Mouse (Mus musculus) T-helper 2 cell (primary cell): ENCODE data around the gene Ube3b.

Experiments used
- in situ Hi-C: fragments of 300-600 bp; cut with MboI, MseI; formaldehyde crosslinking; loops from one replicate; pipeline ENCODE4 v1.15.1; 2025; ENCODE audit warnings: high pct_unique_total_duplicates

Ube3b gene

DNA sequence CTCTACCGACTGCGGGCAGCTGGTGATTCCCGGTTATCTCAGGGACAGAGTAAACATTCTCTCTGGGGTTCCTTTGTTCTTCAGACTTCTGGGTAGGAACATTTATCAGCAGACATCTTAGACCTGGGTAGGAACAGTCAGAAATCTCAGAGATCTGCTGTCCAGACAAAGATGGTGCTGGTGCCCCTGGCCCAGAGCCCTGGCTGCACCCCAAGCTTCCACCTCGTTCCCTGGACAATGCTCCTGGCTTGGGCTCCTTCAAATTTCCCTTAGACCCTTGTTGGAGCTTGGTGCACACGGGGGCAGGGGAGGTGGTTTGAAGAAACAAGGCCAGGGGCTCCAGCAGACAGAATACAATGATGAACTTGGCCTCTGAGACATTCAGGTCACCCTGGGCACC, 42.2 kb downstream of the Ube3b start:
- in situ Hi-C loops = no loop called here

DNA sequence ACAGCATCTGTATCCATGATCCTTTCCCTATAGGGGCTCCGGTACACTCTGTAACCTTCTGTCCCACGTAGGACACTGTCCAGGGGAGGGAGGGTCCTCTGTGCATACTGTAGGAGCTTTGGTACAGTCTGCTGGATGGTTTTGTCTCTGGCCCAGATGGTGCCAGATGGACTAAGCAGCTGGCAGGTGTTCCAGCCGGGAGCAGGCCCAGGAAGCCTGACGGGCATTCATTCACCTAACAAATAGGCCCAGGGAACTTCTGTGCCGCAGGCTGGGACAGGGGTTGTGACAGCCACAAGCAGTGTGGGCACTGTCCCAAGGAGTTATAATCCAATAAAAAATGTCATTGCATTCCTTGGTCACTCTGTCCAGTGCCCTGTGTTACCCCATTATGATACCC, 43.6 kb downstream of the Ube3b start:
- in situ Hi-C loops = no loop called here

DNA sequence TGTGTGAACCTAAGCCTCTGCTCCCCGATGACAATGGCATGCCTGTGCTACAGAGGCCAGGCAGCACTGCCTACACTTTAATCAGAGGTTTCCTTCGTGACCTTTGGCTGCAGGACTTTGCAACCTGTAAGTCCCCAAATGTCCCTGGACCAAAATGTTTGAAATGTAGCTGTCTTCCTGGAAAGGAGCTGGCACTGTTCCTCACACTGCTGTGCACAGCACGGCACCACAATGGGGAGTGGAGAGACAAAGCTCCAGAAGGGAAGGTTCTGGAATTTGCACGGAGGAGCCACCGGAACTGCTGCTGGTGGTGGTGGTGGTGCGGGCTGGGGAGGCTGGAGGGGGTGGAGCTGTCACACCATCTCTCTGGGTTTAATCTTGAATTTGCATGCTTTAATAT, 46.3 kb downstream of the Ube3b start:
- in situ Hi-C loops = no loop called here

DNA sequence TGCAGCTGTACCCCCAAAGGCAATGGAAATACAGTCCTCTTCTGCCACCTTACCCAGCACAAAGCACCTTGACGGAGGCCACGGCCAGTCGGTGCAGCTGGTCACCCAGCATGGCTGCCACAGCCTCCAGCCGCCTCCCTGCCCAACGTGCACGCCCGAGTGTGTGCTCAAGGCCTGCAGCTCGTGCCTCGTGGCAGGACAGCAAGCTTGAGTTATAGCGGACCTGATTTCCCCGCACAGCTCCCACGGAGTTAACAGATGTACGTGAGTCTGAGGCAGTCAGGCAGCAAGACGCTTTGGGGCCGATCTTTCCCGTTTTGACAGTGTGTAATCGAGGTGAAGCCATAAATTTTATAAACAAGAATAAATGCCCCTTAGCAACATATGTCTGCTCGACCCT, 48.2 kb downstream of the Ube3b start:
- in situ Hi-C loops = no loop called here

DNA sequence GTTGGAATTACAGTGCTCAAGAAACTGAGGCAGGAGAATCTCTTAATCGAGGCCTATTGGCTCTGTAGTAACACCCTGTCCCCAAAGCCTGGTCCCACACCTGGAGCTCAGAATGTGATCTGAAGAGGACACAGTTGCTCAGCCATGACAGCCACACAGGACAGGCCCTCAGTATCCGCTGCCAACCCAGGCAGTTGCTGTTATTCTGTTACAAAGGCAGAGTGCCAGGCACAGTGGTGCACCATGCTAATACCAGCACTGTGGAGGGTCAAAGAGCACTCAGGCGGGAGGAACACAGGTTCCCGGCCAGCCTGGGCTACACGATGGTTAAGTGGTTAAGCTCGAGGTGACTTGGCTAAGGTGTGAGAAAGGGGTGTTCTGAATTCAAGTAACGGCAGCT, 49.4 kb downstream of the Ube3b start:
- in situ Hi-C loops = no loop called here

DNA sequence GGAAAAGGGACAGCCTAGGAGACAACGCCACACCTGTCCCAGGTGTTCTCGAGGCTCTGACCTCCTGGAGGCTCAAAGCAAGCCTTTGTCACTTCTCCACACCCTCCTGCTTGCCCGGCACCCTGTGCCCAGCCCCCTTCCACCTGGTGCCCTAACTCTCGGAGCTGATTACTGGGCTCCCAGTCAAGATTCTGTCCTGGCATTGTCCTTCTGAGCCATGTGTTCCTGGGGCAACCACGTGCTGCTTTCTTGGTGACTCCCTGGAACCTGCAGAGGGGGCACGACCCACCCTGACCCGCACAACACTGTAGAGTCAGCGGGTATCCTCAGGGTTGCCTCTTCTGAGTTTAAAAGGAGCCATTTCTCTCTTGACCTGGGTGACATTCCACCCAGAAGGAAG, 54.0 kb downstream of the Ube3b start:
- in situ Hi-C loops = no loop called here

DNA sequence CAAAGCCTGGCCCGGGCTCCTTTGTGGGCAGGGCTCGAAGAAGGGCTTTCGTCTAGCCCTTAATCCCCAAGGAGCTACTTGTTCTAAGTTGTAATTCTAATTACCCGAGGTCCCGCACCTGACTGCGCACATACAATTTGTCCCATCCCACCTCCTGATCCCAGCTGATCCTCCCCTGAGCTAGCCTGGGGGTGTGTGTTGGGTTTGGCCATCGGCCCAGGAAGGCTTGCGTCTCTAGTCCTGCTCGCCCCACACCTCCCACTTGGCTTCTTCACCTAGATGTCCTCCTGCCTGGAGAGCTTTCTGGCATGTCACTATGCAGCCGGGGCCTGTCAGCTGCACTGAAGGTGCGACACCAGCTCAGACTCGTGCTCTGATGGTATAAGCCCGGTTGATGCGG, 55.2 kb downstream of the Ube3b start:
- in situ Hi-C loops = no loop called here

DNA sequence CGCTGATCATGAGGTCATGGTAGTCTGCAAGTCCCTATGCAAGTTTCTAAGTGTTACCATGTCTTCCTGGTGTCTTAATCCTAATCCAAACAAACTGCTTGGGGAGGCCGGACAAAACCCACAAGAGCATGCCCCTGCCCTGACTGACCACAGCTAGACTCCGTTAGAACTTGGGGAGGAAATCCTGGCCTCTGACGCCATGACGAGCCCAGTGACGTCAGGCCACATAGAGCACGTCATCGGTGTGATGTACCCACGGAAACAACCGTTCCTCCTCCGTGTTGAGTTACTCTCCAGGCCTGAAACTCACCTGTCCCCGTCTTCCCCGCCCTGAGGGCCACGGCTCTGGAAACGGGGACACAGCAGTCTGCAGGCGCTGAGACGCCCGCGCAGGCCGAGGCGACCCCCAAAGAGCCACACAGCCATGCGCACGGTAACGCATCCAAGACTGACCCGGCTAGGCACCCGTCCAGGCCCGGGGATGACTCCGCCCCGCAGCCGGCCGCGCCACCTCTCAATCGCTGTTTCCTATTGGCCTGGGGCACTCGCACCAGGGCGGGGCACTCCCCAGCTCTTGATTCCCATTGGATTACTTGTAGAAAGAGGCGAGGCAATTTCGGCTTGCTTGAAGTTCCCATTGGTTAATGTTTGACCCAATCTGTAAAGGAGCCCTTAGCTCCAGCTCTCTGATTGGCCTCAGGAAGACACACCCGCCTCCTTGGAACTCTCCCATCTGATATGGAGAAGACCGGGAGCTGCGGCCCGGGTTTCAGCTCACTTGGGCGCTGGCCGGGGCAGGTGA, 63.4 kb downstream of the Ube3b start, which contains the start of the genes Mmab and Mvk:
Mmab (minus strand) TSS at position 495 of the 802 bp plus-strand sequence.
Mvk (plus strand) TSS at position 704 of the 802 bp plus-strand sequence.
- in situ Hi-C loops = no loop called here

DNA sequence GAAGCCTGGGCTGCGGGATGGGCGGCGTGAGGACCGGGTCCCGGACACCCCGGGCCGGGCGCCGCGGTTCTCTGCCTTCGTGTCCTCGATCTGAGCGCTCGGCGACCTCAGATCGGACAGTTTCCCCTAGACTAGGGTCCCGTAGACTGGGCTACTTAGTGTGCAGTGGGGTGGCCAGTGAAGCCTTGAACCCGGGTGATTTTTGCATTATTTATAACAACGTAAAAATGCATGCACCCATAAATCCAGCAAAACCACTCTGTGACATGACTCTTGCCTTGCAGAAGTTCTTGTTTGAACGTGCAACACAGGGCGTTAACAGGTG, 63.9 kb downstream of the Ube3b start:
- in situ Hi-C loops = no loop called here

DNA sequence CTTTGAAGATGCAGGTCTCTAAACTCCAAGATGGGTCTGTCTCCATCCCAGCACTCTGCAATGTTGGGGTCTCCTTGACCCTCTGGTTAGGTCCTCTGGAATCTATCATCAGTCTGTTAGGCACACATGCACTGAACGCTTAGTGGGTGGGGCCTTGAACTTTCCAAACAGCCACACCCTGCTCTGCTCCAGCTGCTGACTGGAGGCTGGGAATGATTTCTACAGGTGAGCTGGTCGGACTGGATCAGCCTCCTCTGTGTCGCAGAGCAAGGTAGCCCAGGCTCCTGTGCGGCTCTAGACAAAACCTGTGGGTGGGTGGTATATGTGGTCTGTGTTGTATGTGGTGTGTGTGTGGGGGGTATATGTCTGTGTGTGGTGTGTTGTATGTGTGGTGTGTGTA, 68.6 kb downstream of the Ube3b start:
- in situ Hi-C loops = no loop called here

DNA sequence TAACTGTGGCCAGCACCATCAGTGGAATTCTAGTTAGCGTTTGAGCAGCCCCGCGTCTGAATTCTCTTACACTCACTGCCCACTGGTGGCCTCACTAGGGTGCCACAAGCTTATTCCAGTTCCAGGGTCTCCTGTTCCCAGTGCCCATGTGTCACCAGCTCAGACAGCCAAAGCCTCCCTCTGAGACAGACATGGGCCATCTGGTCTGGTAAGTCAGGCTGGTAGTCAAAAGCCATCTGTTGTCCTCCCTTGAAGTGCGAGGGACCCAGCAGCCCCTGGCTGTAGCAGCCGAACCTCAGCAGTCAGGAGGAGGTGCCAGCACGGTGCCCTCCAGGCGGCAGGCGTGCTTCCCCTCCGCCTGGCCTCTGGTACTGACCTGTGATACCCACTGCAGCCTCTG, 75.9 kb downstream of the Ube3b start:
- in situ Hi-C loops = no loop called here

DNA sequence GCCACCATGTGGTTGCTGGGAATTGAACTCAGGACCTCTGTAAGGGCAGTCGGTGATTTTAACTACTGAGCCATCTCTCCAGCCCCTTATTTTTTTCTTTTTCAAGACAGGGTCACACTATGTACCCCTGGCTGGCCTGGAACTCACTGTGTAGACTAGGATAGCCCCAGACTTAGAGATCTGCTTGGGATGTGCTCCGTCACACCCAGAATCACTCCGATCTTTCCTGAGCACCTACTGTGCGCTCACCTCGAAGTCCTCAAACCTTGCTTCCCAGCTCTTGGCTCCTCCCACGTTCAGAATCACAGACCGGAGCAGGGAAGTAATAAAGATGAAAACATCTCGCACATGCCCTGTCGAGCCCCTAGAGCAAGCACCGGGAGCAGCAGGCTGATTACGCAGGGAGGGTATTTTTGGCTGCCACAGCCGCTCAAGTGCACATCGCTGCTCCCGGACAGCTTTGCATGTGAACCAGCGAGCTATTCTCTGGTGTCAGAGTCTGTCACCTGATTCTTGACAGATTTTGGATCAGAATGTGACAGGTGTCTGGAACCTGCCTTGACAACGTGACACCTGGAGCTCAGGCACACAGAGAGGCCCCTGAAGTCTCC, 76.7 kb downstream of the Ube3b start:
- in situ Hi-C loops = no loop called here

DNA sequence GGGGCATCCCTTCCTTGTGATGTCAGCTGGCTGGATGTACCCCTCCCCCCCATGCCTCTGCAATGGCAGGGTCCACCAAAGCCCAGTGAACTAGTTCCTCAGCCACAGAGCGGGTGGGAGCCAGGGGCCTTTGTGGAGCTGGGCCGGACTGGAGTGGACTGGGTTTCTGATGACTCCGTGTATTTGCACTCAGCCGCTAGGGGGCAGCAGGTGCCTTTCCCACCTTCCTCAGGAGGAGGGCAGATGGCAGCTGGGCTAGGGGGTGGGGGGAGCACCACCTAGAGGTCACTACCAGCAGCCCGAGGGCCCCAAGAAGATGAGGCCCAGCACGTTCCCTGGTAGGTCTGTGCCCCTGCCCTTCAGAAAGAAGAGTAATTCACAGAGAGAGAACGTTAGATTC, 80.8 kb downstream of the Ube3b start:
- in situ Hi-C loops = no loop called here

DNA sequence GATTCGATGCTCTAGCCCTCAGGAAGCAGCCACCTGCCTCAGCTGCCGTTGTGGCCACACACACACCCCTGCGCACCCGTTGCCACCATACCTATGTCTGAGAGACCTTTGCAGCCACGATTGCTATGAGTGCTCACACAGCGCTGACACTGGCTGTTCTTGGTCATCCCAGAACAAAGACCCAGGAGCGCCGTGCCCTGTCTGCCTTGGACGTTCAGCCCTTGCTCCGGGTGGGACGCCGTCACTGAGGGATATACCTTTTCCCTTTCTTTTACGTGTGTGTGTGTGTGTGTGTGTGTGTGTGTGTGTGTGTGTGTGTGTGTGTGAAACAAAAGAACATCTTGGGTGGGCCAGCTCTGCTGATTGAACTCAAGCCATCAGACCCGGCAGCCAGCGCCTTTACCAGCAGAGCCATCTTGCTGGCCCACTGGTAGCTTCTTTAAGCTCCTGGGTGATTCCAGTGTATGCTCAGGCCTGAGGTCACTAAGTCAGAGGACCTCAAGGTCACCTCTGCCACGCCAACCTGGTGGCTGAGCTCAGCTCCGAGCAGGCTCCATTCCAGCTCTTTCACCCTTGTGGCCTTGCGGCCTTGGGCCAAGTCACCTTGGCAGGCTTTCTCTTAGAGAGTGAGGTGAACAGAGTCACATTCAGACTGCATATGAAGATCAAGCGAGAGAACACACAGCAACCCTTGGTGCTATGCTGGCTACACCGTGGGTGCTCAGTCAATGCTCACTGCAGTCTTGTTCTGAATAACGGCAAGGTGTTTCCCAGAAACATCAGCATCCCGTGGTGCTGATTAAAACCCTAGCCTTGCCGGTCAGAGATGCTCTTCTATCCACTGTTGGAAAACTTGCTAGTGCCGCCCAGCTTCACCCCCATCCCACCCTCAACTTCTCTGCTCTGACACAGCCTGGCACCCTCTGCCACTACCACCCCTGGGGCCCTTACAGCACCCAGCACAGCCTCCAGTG, 81.9 kb downstream of the Ube3b start:
- in situ Hi-C loops = no loop called here

DNA sequence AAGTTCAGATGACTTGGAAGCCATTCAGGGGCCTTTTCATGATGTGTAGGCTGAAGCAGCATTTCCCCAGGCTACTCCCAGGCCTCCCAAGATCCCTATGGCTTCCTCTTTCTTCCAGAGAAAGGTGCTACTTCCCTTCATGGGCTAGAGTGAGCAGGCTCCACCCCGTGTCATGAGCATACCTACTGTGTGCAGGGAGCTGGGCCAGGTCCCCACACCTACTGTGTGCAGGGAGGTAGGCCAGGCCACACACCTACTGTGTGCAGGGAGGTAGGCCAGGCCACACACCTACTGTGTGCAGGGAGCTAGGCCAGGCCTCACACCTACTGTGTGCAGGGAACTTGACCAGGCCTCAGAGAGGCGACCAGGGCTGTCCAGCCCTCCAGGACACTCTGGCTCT, 84.2 kb downstream of the Ube3b start:
- in situ Hi-C loops = no loop called here

DNA sequence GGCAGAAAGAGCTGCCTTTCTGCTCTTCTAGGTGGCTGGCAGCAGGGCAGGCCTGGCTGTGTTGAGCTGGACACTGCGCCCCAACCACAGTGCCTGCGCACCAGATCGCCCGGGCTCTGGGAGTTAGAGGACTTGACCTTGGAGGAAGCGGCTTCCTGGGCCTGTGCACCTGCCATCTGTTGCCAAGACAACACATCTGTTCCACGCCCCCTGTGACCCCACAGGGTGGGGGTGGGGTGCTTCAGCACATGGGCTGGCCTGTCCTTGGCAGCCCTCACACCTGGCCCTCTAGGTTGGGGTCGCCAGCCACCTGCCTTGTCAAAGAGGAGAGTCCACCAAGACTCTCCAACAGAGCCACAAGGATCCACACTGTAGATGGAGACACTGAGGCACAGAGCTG, 85.2 kb downstream of the Ube3b start:
- in situ Hi-C loops = no loop called here

DNA sequence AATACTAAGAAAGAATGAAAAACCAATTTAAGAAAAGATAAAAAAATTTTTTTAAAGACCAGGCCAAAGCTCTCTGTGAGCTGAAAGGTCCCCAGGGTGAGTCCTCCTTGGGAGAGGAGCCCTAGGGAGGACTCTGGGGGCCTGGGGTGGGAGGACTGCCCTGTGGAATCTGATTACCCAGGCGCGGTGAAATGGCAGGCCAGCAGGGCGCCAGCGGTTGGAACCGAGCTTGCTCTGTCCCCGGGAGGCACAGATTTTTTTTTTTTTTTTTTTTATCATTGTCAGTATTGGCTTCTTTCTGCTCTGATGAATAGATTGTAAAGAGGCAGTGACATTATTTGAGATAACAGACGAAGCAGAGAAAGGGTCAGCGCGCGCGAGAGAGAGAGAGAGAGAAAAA, 86.6 kb downstream of the Ube3b start:
- in situ Hi-C loops = no loop called here

DNA sequence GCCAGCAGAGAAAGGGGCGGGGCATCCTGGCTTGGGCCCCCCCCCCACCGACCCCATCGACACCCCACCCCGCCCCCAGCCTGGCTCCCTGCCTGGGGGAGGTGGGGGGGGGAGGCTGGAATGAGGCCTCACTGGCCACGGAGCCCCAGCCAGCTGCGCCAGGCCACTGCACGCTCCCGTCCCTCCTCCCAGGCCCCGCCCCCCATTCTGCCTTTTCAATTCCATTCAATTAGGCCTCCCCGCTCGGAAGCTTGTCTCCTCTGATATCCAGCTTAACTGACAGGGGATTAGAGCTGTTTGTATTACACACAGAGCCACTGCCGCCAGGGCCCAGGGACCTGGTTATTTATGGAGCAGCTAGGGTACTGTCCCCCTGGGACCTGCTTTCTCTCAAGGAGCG, 87.0 kb downstream of the Ube3b start:
- in situ Hi-C loops = no loop called here

DNA sequence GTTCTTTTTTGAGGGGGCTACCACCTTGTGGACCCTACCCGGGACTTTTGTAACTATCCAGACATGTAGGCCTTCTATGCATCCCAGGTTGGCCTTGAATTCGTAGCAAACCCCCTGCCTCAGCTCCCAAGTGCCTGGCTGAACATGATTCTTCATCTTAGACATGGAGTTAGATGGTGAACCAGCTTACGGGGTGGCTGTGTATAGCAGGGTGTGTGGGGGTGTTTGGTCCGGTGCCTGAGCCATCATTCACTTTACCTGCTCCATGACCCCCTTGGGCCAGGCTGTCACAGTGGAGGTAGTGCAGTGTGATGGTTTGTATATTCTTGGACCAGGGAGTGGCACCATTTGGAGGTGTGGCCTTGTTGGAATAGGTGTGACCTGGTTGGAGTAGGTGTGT, 87.6 kb downstream of the Ube3b start:
- in situ Hi-C loops = no loop called here

DNA sequence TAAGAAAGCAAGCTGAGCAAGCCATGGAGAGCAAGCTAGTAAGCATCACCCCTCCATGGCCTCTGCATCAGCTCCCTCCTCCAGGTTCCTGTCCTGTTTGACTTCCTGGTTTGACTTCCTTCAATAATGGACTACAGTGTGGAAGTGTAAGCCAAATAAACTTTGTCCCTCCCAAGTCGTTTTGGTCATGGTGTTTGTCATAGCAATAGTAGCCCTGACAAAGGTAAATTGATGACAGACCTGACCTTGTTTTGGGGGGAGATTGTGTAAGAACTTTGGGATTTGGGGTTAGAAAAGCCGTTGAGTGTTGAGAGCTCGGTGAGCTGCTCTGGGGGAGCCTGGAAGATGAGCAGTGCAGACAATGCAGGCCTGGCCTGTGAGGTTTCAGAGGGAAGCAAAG, 90.0 kb downstream of the Ube3b start:
- in situ Hi-C loops = no loop called here
